Mouse (Mus musculus): Measurements from ENCODE around the gene Mios. TPM values are rescaled to one million over a fixed set of nuclear protein-coding genes. Genes with fewer than 3 reads are reported as not detected.

Gene Mios
- polyA plus RNA-seq, 1 experiment from 2014 or later = 27.6 TPM

GRCm38 (mm10) chr6:8210661-8211060 is 1.6 kb downstream of the Mios start:
- no peak for ATAC-seq (ENCODE audit: low FRiP score, low read depth)
- H3K4me2 ChIP-seq (replicated peaks) = peak overlapping the region; percentile 55
- H3K9me3 ChIP-seq = no peaks in the 10 kb centered on the region
- no peak overlapping the region for H3K4me3 ChIP-seq
- no peaks in the 10 kb centered on the region for H3K27me3 ChIP-seq
- no peak overlapping the region for H3K9ac ChIP-seq (replicated peaks)
- peaks cover 11% of the 10 kb centered on the region for H3K4me1 ChIP-seq
- no peak overlapping the region for H3K27ac ChIP-seq (replicated peaks)
- peaks cover 9% of the 10 kb centered on the region for H3K36me3 ChIP-seq
- 89% methylated on average over 3 of the region's 3 CpGs for WGBS

GRCm38 (mm10) chr6:8227035-8227434 is 18.0 kb downstream of the Mios start:
- Histone ChIP-seq H3K4me2 (replicated peaks) (no peak overlapping the region), H3K36me3 (peaks cover 17% of the 10 kb centered on the region), H3K27me3 (no peaks in the 10 kb centered on the region), H3K27ac (replicated peaks) (no peak overlapping the region), H3K4me3 (no peak overlapping the region), H3K9me3 (no peaks in the 10 kb centered on the region), H3K4me1 (no peaks in the 10 kb centered on the region), H3K9ac (replicated peaks) (no peak overlapping the region)
- no peak for ATAC-seq (ENCODE audit: low FRiP score, low read depth)
- 93% methylated on average over 3 of the region's 3 CpGs for WGBS

DNA sequence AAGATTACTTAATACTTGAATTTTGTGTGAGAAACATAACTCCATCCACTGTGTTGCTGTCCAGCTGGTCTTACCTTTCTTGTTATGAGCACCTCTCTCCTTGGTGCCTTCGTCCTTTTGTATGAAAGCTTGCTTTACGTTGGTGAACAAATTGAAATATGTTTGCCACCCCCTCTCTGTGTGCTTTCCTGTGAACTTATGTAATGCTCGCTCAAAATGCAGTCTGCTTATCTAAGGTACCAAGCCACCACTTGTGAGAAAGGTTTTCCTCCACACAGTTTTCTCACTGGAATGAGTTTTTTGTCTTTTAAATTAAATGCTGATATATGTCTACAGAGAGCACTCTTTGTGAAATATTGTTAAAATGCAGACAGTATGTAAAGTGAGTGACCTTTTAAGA is 19.6 kb downstream of the Mios start:
- Histone ChIP-seq H3K4me2 (replicated peaks) (no peak overlapping the region), H3K9me3 (no peaks in the 10 kb centered on the region), H3K4me3 (no peak overlapping the region), H3K27me3 (no peaks in the 10 kb centered on the region), H3K27ac (replicated peaks) (no peak overlapping the region), H3K4me1 (no peaks in the 10 kb centered on the region), H3K9ac (replicated peaks) (no peak overlapping the region), H3K36me3 (peaks cover 18% of the 10 kb centered on the region; the same call in 1 of the 2 replicates)
- no peak for ATAC-seq (ENCODE audit: low FRiP score, low read depth)
- 88% methylated on average over 3 of the region's 3 CpGs for WGBS

DNA sequence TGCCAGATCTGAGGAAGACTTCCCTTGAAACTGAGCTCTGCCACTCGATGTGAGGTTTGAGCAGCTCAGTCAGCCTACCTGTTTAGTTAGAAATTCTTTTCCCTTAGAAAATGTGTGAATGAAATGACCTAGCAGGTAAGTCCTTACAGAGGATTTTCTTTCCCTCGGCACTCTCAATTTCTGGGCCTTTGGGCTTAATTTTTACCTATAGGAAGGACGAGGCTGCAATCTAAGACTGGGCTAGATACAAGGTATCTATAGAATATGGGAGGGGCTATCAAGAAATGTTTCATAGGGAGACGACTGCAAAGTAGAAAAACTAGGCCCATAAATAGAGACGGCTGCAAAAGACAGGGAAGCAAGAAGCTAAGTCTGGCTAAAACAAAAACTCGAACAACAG is 49.3 kb downstream of the Mios start:
- no peak for ATAC-seq (ENCODE audit: low FRiP score, low read depth)
- Histone ChIP-seq H3K9ac (replicated peaks) (peak overlapping the region; percentile 78), H3K4me3 (peak overlapping the region; percentile 80), H3K36me3 (0 out of 2 replicates have a peak, but pooled peaks cover 3% of the 10 kb centered on the region), H3K27me3 (no peaks in the 10 kb centered on the region), H3K4me1 (peaks cover 17% of the 10 kb centered on the region), H3K4me2 (replicated peaks) (peak overlapping the region; percentile 74), H3K9me3 (no peaks in the 10 kb centered on the region), H3K27ac (replicated peaks) (peak overlapping the region; percentile 80; the same call in 1 of the 2 replicates)
- 11% methylated on average over 6 of the region's 6 CpGs for WGBS

GRCm38 (mm10) chr6:8259004-8259666 is 50.1 kb downstream of the Mios start, which contains the start of the genes Rpa3, Umad1 and Gm45062:
Gene Rpa3, minus strand, starts transcription at chr6:8259173.
Gene Umad1, plus strand, starts transcription at chr6:8259288.
Gene Gm45062, plus strand, starts transcription at chr6:8259450.
- Histone ChIP-seq H3K9me3 (no peaks in the 10 kb centered on the region), H3K36me3 (0 out of 2 replicates have a peak, but pooled peaks cover 3% of the 10 kb centered on the region), H3K27me3 (no peaks in the 10 kb centered on the region), H3K9ac (replicated peaks) (peak within 1 kb of the TSS; percentile 78), H3K4me1 (peaks cover 17% of the 10 kb centered on the region), H3K27ac (replicated peaks) (peak within 1 kb of the TSS; percentile 80), H3K4me3 (peak within 1 kb of the TSS; percentile 80), H3K4me2 (replicated peaks) (peak within 1 kb of the TSS; percentile 82)
- WGBS = under 1% methylated on average over 64 of the region's 64 CpGs
- peak; percentile 100 for ATAC-seq (ENCODE audit: low FRiP score, low read depth)

DNA sequence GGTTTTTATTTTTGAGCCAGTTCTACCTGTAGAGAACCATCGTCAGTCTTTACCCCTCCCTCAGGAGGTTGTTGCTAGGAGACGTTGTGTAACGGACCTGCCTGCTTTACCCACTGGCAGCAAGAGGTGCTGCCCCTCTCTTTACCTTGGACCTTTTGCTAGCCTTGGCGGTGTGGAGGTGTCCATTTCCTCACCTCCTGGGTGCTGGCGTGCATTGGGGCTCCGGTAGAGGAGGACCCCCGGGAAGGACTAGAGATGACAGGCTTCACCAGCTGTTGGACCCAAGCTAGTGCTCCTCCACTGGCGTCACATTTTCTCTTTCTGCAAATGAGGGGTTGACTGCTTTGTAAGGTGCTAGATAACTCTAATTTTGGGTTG is 50.6 kb downstream of the Mios start:
- 0 out of 2 replicates have a peak, but pooled peaks cover 3% of the 10 kb centered on the region for H3K36me3 ChIP-seq
- 0% methylated on average over 8 of the region's 8 CpGs for WGBS
- H3K4me3 ChIP-seq = peak overlapping the region; percentile 80
- H3K9ac ChIP-seq (replicated peaks) = peak overlapping the region; percentile 76
- no peaks in the 10 kb centered on the region for H3K27me3 ChIP-seq
- no peak for ATAC-seq (ENCODE audit: low FRiP score, low read depth)
- peak overlapping the region; percentile 60 for H3K27ac ChIP-seq (replicated peaks)
- peak overlapping the region; percentile 82 for H3K4me2 ChIP-seq (replicated peaks)
- peaks cover 17% of the 10 kb centered on the region for H3K4me1 ChIP-seq
- no peaks in the 10 kb centered on the region for H3K9me3 ChIP-seq

- Histone ChIP-seq H3K4me1 (no peaks in the 10 kb centered on the region), H3K27ac (replicated peaks) (no peak overlapping the region), H3K27me3 (no peaks in the 10 kb centered on the region), H3K4me2 (replicated peaks) (no peak overlapping the region), H3K9me3 (no peaks in the 10 kb centered on the region), H3K4me3 (no peak overlapping the region), H3K9ac (replicated peaks) (no peak overlapping the region), H3K36me3 (peaks cover 12% of the 10 kb centered on the region)
- no peak for ATAC-seq (ENCODE audit: low FRiP score, low read depth)
- WGBS = 89% methylated on average over 3 of the region's 3 CpGs
Observed at GRCm38 (mm10) chr6:8271047-8271446, 62.0 kb downstream of the Mios start.

DNA sequence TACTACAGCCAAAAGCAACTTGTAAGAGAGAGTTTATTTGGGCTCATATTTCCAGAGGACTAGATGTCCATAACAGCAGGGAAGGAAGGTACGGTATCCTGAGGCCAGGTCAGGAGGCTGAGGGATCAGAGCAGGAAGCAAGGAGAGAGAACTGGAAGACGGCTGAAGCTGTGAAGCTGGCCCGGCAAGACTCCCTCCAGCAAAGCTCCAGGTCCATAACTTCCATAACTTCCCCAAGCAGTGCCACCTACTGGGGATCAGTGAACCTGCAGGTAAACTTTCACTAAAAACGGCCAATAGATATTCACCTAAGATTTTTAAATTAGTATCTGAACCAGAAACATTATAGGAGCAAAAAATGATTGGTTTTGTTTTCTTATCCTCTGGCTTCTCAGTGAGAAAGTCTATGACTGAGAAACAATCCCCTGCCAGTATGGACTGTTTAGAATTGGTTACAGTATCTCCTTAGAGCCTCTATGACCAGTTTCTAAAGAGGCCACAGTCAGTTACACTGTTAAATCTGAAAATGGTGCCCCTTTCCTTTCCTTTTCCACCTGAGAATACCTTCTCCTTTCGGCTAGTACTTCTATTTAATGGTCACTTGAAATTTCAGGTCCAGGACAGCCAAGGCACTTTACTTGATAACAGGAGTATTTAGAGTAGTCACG is 65.5 kb downstream of the Mios start:
- Histone ChIP-seq H3K4me2 (replicated peaks) (no peak overlapping the region), H3K4me1 (no peaks in the 10 kb centered on the region), H3K27me3 (no peaks in the 10 kb centered on the region), H3K9me3 (no peaks in the 10 kb centered on the region), H3K4me3 (no peak overlapping the region), H3K9ac (replicated peaks) (no peak overlapping the region), H3K27ac (replicated peaks) (no peak overlapping the region), H3K36me3 (peaks cover 12% of the 10 kb centered on the region)
- 37% methylated on average over 6 of the region's 6 CpGs for WGBS
- peak; percentile 70; the same call in 1 of the 2 replicates for ATAC-seq (ENCODE audit: low FRiP score, low read depth)

- Histone ChIP-seq H3K9me3 (no peaks in the 10 kb centered on the region), H3K4me1 (no peaks in the 10 kb centered on the region), H3K36me3 (peaks cover 12% of the 10 kb centered on the region), H3K27me3 (no peaks in the 10 kb centered on the region), H3K9ac (replicated peaks) (no peak overlapping the region), H3K27ac (replicated peaks) (no peak overlapping the region), H3K4me3 (no peak overlapping the region), H3K4me2 (replicated peaks) (no peak overlapping the region)
- ATAC-seq (ENCODE audit: low FRiP score, low read depth) = peak; percentile 9; the same call in 1 of the 2 replicates
- WGBS = 0% methylated on average over 1 of the region's 1 CpGs
Observed at GRCm38 (mm10) chr6:8275098-8275497, 66.1 kb downstream of the Mios start.

DNA sequence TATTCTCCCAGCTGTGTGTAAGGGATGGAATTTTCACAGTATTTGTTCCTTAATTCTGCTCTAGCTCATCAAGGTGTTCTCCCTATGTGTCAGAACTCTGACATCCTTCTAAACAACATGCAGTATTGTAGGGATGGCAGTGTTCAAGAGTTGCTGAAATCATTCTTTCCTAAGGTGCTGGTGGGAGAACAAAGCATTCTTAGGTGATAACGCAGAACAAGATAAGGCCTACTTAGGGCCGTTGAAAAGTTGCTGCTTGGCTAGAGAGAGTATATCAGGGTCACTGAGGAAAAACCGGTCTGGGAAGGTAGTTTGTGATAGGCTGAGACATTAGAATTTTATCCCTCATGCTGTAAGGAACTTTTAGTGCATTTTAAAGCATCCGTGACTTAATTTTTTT is 67.4 kb downstream of the Mios start:
- 83% methylated on average over 4 of the region's 4 CpGs for WGBS
- ATAC-seq (ENCODE audit: low FRiP score, low read depth) = no peak

DNA sequence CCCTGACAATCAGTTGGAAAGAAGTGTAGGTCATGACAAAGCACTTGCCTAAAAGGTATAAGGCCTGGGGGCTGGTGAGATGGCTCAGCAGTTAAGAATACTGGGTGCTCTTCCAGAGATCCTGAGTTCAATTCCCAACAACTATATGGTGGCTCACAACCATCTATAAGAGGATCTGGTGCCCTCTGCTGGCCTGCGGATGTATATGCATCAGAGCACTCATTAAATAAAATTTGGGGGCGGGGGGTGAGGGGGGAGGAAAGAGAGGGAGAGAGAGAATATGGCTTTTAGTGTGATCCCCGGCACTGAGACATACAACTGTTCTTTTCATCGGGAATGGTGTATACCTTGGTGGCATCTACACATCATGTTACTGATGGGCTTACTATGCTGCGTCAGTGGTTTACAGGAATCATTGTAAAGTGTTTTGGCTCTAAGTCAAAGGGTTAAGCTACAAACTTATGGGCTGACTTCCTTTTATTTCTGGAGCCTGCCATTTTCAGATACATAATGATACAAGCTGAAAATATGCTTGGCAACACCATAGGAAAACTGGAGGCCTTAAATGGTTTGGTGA is 69.5 kb downstream of the Mios start:
- WGBS = 77% methylated on average over 5 of the region's 5 CpGs
- no peaks in the 10 kb centered on the region for H3K36me3 ChIP-seq

More for the DNA sequence above, 67.4 kb downstream of the Mios start:
- Histone ChIP-seq H3K27ac (replicated peaks) (no peak overlapping the region), H3K36me3 (peaks cover 7% of the 10 kb centered on the region), H3K4me1 (no peaks in the 10 kb centered on the region), H3K4me2 (replicated peaks) (no peak overlapping the region), H3K9ac (replicated peaks) (no peak overlapping the region), H3K27me3 (no peaks in the 10 kb centered on the region), H3K4me3 (no peak overlapping the region), H3K9me3 (no peaks in the 10 kb centered on the region)

DNA sequence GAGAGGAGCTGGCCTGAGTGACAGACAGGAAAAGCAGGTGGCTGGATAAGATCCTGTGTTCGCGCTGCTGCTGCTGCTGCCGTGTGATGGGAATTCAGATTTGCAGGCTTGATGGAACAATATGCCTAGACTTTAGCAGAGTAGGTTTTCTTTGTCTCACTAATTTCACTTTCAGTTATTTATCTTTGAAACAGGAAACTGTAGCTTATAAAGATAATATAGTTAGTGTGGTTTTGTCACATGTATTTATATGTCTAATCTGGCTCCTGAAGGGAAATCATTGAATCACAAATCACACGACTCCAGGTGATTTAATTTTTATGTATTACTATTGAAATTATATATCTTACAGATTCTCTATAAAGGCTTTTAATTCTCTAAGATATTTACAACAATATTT is 74.2 kb downstream of the Mios start:
- Histone ChIP-seq H3K9me3 (no peaks in the 10 kb centered on the region), H3K9ac (replicated peaks) (no peak overlapping the region), H3K4me2 (replicated peaks) (no peak overlapping the region), H3K4me1 (no peaks in the 10 kb centered on the region), H3K27ac (replicated peaks) (no peak overlapping the region), H3K27me3 (no peaks in the 10 kb centered on the region), H3K36me3 (no peaks in the 10 kb centered on the region), H3K4me3 (no peak overlapping the region)
- 93% methylated on average over 4 of the region's 4 CpGs for WGBS
- no peak for ATAC-seq (ENCODE audit: low FRiP score, low read depth)

More for the DNA sequence above, 69.5 kb downstream of the Mios start:
- H3K4me3 ChIP-seq = no peak overlapping the region
- ATAC-seq (ENCODE audit: low FRiP score, low read depth) = no peak
- no peak overlapping the region for H3K4me2 ChIP-seq (replicated peaks)
- no peaks in the 10 kb centered on the region for H3K9me3 ChIP-seq
- no peak overlapping the region for H3K27ac ChIP-seq (replicated peaks)
- H3K4me1 ChIP-seq = no peaks in the 10 kb centered on the region
- H3K27me3 ChIP-seq = no peaks in the 10 kb centered on the region
- no peak overlapping the region for H3K9ac ChIP-seq (replicated peaks)

Measured in midbrain, embryonic 12.5 days (tissue).